Mouse (Mus musculus) layer of hippocampus, postnatal 14 days (tissue): ENCODE measurements at regions not wholly inside any gene's neighbourhood (a gene's known extent, or its start where the extent isn't known, plus 50 kb on each side); places are given as distances from the start of the nearest gene placed in this dataset.
"Not testable (repeated sequence)": the region's sequence is repeated elsewhere in the genome, so short reads cannot be mapped to it uniquely, and the experiment has no call there.

Source experiments
- DNase-seq, 2 experiments: peaks; one replicate each; pipeline ENCODE4 v3.0.0; 2021 to 2022; ENCODE audit warnings: low spot score in 2 of 2, mixed read lengths in 1 of 2

DNA sequence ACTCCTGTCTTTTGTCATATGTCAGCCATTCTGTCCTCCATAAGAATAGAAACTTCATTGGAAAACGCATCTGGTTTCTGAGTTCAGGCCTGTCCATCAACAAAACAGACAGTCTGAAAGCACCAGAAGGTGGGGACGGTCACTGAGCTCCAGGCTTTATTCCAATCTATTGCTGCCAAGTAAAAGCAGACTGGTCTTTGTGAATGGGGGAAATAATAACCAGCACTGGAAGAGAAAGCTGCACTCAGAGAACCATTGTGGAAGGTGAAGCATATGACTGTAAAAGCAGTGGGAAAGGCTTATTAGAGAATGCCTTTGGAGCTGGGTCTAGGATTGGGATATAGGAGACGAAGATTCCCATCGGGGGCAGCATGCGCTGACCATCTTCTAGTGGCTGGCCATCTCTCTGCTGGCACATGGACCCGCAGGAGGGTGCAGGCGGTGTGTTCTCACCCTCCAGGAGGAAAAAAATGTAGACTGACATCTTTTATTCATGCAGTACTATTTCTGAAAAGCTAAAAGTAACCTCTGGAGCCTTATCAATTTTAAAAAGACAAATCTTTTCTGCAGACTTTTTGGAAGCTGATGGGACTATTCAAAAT, 1638.0 kb downstream of the Car8 start:
- peak; percentile 26 to 77 for DNase-seq

GRCm38 (mm10) chr4:6596321-6596720, 1642.5 kb downstream of the Car8 start:
- DNase-seq: no peak

- DNase-seq: not testable (repeated sequence)
Observed at GRCm38 (mm10) chr4:6592890-6593289, 1646.0 kb downstream of the Car8 start.

- peak; percentile 9 to 49 for DNase-seq
Observed at GRCm38 (mm10) chr4:6561604-6562357, 1677.1 kb downstream of the Car8 start.

DNA sequence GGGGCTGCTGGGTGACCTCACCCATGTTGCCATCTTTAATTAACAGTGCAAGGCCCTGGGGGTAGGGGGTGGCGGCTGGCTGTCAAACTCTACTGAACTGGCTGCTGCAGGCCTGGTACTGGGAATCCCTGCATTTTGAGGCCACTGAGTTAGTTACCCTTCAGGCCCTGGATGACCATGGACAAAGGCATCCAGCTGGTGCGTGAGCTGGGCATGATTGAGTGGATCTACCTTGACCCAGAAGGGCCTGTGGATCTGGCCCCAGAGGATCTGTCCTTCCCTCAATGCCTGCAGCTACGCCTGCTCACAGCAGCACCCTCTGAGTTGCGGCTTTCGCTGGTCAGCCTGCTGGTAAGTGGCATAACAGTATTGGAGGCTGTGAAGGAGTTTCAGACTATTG, 1699.2 kb downstream of the Car8 start:
- DNase-seq: no peak

DNA sequence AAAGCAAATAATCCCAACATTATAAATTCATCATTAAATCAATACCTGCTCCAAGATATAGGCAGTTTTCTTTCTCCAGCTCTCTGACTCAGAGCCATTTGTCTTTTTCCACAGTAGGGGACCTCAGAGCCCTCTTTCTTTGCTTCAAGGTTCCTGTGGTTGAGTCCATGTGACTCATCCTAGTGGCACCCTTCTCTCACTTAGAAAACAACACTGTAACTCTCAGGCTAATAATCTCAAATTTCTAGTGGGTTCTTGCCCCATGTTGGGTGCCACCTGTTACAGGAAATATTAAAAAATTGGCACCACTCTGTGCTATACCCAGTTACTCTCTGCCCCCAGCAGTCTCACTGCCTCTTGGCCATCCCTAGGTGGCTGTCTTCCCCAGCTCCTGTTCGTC, 1706.4 kb downstream of the Car8 start:
- DNase-seq: no peak

DNA sequence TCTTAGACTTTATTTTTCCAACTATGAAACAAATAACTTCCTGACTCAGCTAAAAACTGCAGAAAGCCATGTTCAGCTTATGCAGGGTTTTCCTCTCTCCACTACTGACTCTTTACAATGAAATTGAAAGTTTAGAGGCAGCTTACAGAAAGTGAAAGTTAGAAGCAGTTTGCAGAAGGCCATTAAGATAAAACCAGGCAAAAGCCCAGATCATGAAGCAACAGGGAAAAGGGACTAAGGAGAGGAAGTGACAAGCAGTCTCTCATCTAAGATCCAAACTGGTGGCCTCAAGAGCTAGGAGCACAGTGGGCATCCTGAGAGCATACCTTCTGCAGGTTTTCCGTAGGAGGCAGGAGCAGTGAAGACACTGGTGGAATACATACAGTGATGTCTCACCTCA, 1721.2 kb downstream of the Car8 start:
- DNase-seq: no peak

GRCm38 (mm10) chr4:6514823-6515222, 1721.7 kb upstream of the Impad1 start:
- peak; percentile 72 to 89 for DNase-seq

DNA sequence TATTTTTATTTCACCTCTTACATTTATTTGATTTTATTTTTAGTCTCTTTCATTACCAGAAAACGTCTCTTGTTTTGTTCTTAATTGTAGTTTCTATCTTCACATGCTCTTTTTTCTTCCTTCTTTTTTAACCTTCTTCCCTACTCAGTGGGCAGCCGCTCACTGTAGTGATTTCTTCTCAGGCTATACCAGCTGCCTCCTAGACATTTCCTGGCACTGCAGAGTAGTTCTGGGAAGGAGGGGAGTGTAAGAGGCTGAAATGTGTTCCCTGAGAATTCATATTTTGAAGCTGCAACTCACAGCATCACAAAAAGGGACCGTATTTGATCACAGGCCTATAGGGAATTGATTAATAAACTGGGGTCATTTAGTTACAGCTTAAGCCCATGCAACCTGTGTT, 1720.5 kb upstream of the Impad1 start:
- no peak for DNase-seq

DNA sequence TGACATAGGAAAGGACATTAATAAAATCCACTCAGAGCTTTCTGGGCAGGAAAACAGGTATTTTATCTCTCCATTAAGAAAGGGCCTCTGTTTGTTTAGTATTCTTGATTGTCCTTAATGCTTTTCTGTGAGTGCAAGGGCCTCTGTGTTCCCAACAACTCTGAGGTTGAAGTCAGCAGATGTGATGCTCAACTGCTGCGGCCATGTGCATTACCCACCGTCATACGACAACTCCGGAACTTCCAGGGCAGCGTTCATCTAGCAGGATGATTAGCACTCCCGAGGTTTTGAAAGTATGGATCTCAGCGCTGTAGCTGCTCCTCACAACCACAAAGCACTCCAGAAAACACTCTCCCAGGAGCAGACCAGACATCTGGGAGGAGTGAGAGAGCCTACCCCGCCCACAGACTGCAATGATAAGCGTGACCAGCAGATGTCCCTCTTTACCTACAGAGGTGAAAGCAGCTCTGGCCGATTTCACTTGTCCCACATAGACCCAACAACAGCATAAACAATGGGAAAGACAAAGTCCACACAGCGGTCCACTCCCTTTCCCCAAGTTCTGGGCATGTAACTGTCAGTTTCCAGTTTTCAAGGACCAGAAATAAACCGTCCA, 1719.7 kb upstream of the Impad1 start:
- peak; percentile 73 to 77 for DNase-seq

GRCm38 (mm10) chr4:6508091-6508490, 1714.9 kb upstream of the Impad1 start:
- DNase-seq: no peak
